In genomic region chr14:121346053-121346452, GRCm38 (mm10) we compare ENCODE assay signal across 7 mouse cellular contexts. TPM values are rescaled to one million over a fixed set of nuclear protein-coding genes. Genes with fewer than 3 reads are reported as not detected.
DNase-seq lines count a peak whose midpoint lies in the region; ATAC-seq and TF ChIP-seq lines count a peak whose summit lies in the region.

No protein-coding gene starts in this region.

- no peak overlapping the region for H3K27ac ChIP-seq in layer of hippocampus, adult 2 months

- TF ChIP-seq CTCF in layer of hippocampus, adult 2 months (conservative IDR thresholded peaks at IDR 0.05) = peak; percentile 82

- H3K4me3 ChIP-seq in layer of hippocampus, adult 2 months = no peak overlapping the region

- DNase-seq in layer of hippocampus, adult 2 months (ENCODE audit: low spot score in 2 of 2) = no peak
- DNase-seq in layer of hippocampus, adult 9-11 months = no peak
- DNase-seq in ES-CJ7 (ENCODE audit: low read depth, low spot score) = peak; percentile 35
- no peak for DNase-seq in frontal cortex, postnatal 36 days (ENCODE audit: low spot score in 2 of 2)
- no peak for DNase-seq in heart, postnatal 10 days

- peak; percentile 62 for ATAC-seq in common myeloid progenitor, adult 5-6 weeks (replicated peaks; ENCODE audit: low read depth, poor library complexity, severe bottlenecking)
- peak; percentile 73 for ATAC-seq in megakaryocyte-erythroid progenitor cell, adult 5-6 weeks (replicated peaks; ENCODE audit: low FRiP score, low TSS enrichment, poor library complexity, severe bottlenecking)

- intact Hi-C loops in heart, postnatal 10 days (cut with DNase I) = loop anchor here (2.0 kb wide), 1 partner anchor 33 kb away; no protein-coding TSS in a partner anchor

RNA-seq across cellular contexts. Expression of gene Stk24, which starts 33.8 kb away (rescaled TPM):
- total RNA-seq in layer of hippocampus, adult 2 months (2021) = 10 to 100 TPM; 66.0 to 68.1 TPM
- 79.8 and 100 TPM in 2 replicates for total RNA-seq in common myeloid progenitor, adult 5-6 weeks (2017)
- total RNA-seq in megakaryocyte-erythroid progenitor cell, adult 5-6 weeks (2014; fragmentation: Nextera tagmentation) = 117 and 138 TPM in 2 replicates
- 81.3 and 102 TPM in 2 replicates for total RNA-seq in megakaryocyte-erythroid progenitor cell, adult 5-6 weeks (2017)
- 10 to 100 TPM; 86.3 to 96.3 TPM for total RNA-seq in heart, postnatal 10 days (2021)
